Mouse (Mus musculus) forebrain, embryonic 11.5 days (tissue): ENCODE data around the gene Maml3. TPM values are rescaled to one million over a fixed set of nuclear protein-coding genes. Genes with fewer than 3 reads are reported as not detected.

Experiments
- ATAC-seq: fragments of 200-750 bp; cut with Nextera tagmentation; replicated peaks from 2 replicates; pipeline ENCODE4 v1.8.0; 2017; ENCODE audit warnings: moderate TSS enrichment; ENCODE audit not compliant: low FRiP score
- DNase-seq: peaks from one replicate; pipeline ENCODE4 v3.0.0-alpha.2; 2017; ENCODE audit warnings: low spot score
- H3K27ac ChIP-seq: fragments of 300-500 bp; sonication (generic); 2 replicates; pipeline ENCODE4 v1.5.1; 2014; ENCODE audit warnings: low read depth, low read length
- H3K27me3 ChIP-seq: fragments of 300-500 bp; sonication (generic); 2 replicates; pipeline ENCODE4 v1.6.1; 2014; ENCODE audit warnings: mild to moderate bottlenecking, low read length, mixed read lengths; ENCODE audit not compliant: control insufficient read depth, insufficient read depth
- H3K36me3 ChIP-seq: fragments of 300-500 bp; sonication (generic); 2 replicates; pipeline ENCODE4 v1.6.1; 2014; ENCODE audit warnings: mild to moderate bottlenecking, low read length, moderate library complexity, mixed read lengths; ENCODE audit not compliant: control insufficient read depth, insufficient read depth
- H3K4me1 ChIP-seq: fragments of 300-500 bp; sonication (generic); replicated peaks from 2 replicates; pipeline ENCODE4 v1.6.1; 2014; ENCODE audit warnings: low read length, mixed read lengths; ENCODE audit not compliant: control insufficient read depth, insufficient read depth
- H3K4me2 ChIP-seq: fragments of 300-500 bp; sonication (generic); 2 replicates; pipeline ENCODE4 v1.6.1; 2014; ENCODE audit warnings: low read depth, mild to moderate bottlenecking, low read length, moderate library complexity, mixed read lengths; ENCODE audit not compliant: severe bottlenecking
- H3K4me3 ChIP-seq: fragments of 300-500 bp; sonication (generic); 2 replicates; pipeline ENCODE4 v1.5.1; 2014; ENCODE audit warnings: low read depth, low read length
- H3K9ac ChIP-seq: fragments of 300-500 bp; sonication (generic); 2 replicates; pipeline ENCODE4 v1.6.1; 2014; ENCODE audit warnings: low read length
- H3K9me3 ChIP-seq: fragments of 300-500 bp; sonication (generic); 2 replicates; pipeline ENCODE4 v1.6.1; 2016; ENCODE audit warnings: low read length, mixed read lengths; ENCODE audit not compliant: control insufficient read depth
- WGBS: fragments of 180-500 bp; shearing (Covaris S2); extraction: QIAGEN DNeasy Blood & Tissue Kit; methylation state at CpG from one replicate; pipeline ENCODE4 v1.1.7; 2014; 5-methylcytosine and 5-hydroxymethylcytosine counted together
- polyA plus RNA-seq: library from polyadenylated mRNA; unstranded; fragments of >200 nt; fragmentation: Nextera tagmentation; extraction: Ambion mirVana; gene quantifications from 2 replicates; pipeline ENCODE4 v1.2.1, GENCODE M21; 2014

Gene Maml3
- polyA plus RNA-seq, 1 experiment from 2014 or later = 7.5 TPM

DNA sequence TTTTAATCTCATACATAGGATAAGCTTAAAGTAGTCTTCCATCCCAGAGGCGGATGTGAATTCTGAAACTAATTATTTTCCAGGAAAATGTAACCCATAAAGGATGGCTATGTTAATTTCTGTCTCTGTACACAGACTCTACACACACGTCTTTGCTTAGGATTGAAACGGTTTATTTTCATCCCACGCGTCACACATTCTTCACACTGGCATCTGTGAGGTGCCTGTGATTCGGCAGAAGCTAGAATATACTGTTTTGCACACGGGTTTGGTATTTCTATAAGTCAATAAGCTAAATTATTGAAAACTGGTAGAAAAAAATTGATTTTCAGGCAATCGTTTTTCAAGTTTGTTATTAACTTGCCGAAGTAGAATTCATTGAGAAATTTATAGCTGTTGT lies 4.0 kb downstream of the Maml3 start:
- ATAC-seq (no peak), DNase-seq (no peak)
- Histone ChIP-seq H3K9ac (no peak overlapping the region), H3K9me3 (no peaks in the 10 kb centered on the region; the same call in 1 of the 2 replicates), H3K27me3 (no peaks in the 10 kb centered on the region), H3K36me3 (no peaks in the 10 kb centered on the region), H3K4me3 (no peak overlapping the region; the same call in 1 of the 2 replicates), H3K4me2 (peak overlapping the region; percentile 87; the same call in 1 of the 2 replicates), H3K4me1 (no peaks in the 10 kb centered on the region; the same call in 1 of the 2 replicates), H3K27ac (no peak overlapping the region; the same call in 1 of the 2 replicates)
- WGBS = 53% methylated on average over 9 of the region's 9 CpGs

DNA sequence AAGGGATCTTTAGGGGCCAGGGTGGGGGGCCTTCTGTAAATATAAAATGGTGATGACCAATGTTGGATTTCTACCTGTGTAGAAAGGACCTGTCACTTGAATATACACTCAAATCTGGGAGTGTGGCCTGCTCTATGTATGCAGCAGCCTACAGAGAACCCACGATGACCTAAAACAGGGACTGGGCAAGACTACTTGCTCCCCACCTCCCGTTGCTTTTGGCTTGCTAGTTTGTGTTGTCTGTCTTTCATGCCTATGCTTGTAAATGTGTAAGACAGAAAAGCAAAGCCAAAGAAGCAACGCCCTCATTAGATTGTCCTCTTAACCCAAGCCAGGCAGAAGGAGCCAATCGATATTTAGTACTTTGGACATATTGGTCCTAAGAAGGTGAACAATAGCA lies 4.6 kb downstream of the Maml3 start:
- Histone ChIP-seq H3K36me3 (no peaks in the 10 kb centered on the region), H3K9ac (no peak overlapping the region), H3K4me1 (no peaks in the 10 kb centered on the region; the same call in 1 of the 2 replicates), H3K4me2 (no peak overlapping the region), H3K4me3 (no peak overlapping the region), H3K9me3 (no peaks in the 10 kb centered on the region; the same call in 1 of the 2 replicates), H3K27me3 (no peaks in the 10 kb centered on the region), H3K27ac (no peak overlapping the region)
- no peak for ATAC-seq
- DNase-seq = no peak
- WGBS = 73% methylated on average over 4 of the region's 4 CpGs

GRCm38 (mm10) chr3:52099286-52099685 lies 5.6 kb downstream of the Maml3 start:
- Histone ChIP-seq H3K27me3 (no peaks in the 10 kb centered on the region), H3K9ac (no peak overlapping the region), H3K4me3 (no peak overlapping the region), H3K9me3 (no peaks in the 10 kb centered on the region; the same call in 1 of the 2 replicates), H3K27ac (no peak overlapping the region), H3K4me1 (no peaks in the 10 kb centered on the region), H3K4me2 (no peak overlapping the region), H3K36me3 (no peaks in the 10 kb centered on the region)
- WGBS = 84% methylated on average over 1 of the region's 1 CpGs
- ATAC-seq (no peak), DNase-seq (no peak)

DNA sequence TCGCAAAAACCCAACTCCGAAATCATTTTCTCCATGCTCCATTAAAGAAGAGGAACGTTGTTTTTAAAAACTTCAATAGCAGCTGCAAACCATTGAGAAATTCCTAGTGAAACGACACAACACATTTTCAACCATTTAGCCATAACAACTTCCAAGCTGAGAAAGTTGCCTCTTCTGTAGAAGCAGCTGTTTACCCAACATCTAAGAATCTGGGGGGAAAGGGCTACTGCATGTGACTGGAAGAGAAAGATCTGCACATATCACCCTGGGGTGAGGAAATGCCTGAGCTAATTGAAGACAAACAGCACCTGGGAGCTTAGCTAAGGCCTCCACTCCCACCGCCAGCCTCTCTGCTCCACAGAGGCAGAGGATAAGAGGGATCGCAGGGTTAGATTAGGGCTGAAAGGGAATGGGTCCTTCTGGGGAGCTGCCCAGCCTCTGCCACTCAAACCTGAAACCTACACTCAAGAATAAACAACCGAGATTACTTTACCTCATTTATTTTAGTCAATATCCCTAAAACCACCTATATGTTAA lies 13.5 kb downstream of the Maml3 start:
- H3K4me2 ChIP-seq = no peak overlapping the region
- no peak overlapping the region; the same call in 1 of the 2 replicates for H3K9ac ChIP-seq
- H3K36me3 ChIP-seq = no peaks in the 10 kb centered on the region
- no peaks in the 10 kb centered on the region for H3K27me3 ChIP-seq
- no peaks in the 10 kb centered on the region; the same call in 1 of the 2 replicates for H3K9me3 ChIP-seq
- WGBS = 44% methylated on average over 7 of the region's 7 CpGs
- no peak overlapping the region for H3K4me3 ChIP-seq
- H3K27ac ChIP-seq = no peak overlapping the region
- no peak for DNase-seq
- H3K4me1 ChIP-seq = peaks cover 18% of the 10 kb centered on the region
- ATAC-seq = no peak

- Histone ChIP-seq H3K4me3 (no peak overlapping the region), H3K9ac (no peak overlapping the region), H3K36me3 (no peaks in the 10 kb centered on the region), H3K27me3 (no peaks in the 10 kb centered on the region), H3K4me1 (peaks cover 18% of the 10 kb centered on the region), H3K4me2 (no peak overlapping the region), H3K27ac (no peak overlapping the region), H3K9me3 (no peaks in the 10 kb centered on the region)
- ATAC-seq (no peak), DNase-seq (no peak)
- 85% methylated on average over 8 of the region's 8 CpGs for WGBS
Observed at GRCm38 (mm10) chr3:52090230-52090873, 14.5 kb downstream of the Maml3 start.

DNA sequence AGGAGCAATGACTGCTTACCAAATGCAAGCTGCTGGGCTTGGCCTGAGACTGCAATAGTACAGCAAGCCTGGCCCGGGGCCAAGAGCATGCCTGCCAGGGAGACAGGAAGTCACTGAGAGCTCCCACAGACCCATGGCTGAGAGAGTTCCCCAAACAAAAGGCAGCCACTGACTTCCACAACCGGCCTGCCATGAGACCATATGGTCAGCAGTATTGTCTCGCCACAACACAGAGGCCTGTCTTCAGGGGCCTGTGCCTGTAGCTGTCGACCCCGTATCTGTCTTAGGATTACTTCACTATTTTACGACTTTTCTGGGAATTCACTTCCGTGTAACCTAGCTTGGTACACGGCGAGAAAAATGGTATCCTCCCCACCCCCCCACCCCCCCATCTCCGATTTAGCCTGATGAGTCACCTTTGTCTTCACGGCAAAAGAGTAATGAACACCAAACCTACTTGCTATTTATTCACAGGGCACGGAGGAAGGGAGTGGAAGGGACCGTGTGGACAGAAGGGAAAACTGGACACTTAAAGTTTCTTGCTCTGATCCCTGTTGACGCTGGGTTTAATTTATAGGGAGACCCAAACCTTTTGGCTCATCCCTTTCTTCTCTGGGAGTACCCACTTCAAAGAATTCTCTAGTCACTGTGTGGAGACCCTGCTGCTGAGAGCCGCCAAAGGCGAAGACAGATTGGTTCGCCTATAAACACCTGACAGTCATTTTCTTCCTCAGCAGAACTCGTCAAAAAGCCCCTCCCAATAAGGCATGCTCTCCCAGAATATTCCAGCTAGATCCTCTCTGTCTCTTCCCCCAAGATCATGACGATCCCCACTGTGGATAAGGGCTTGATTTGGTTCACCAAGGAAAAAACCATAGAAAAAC lies 16.2 kb downstream of the Maml3 start:
- peak overlapping the region; percentile 4; the same call in 1 of the 2 replicates for H3K9ac ChIP-seq
- H3K36me3 ChIP-seq = no peaks in the 10 kb centered on the region
- H3K4me2 ChIP-seq = peak overlapping the region; percentile 32; the same call in 1 of the 2 replicates
- DNase-seq (peak; percentile 84), ATAC-seq (peak; percentile 84)
- 32% methylated on average over 19 of the region's 19 CpGs for WGBS
- H3K27me3 ChIP-seq = no peaks in the 10 kb centered on the region
- peak overlapping the region; percentile 72; the same call in 1 of the 2 replicates for H3K27ac ChIP-seq
- no peaks in the 10 kb centered on the region for H3K9me3 ChIP-seq
- peaks cover 18% of the 10 kb centered on the region for H3K4me1 ChIP-seq
- H3K4me3 ChIP-seq = no peak overlapping the region

GRCm38 (mm10) chr3:52087636-52088280 lies 17.1 kb downstream of the Maml3 start:
- 59% methylated on average over 7 of the region's 7 CpGs for WGBS
- peak overlapping the region; percentile 12; the same call in 1 of the 2 replicates for H3K9ac ChIP-seq
- peaks cover 18% of the 10 kb centered on the region for H3K4me1 ChIP-seq
- H3K4me2 ChIP-seq = no peak overlapping the region
- ATAC-seq = no peak
- no peak overlapping the region for H3K4me3 ChIP-seq
- peak overlapping the region; percentile 72 for H3K27ac ChIP-seq
- no peaks in the 10 kb centered on the region for H3K27me3 ChIP-seq
- H3K36me3 ChIP-seq = no peaks in the 10 kb centered on the region
- no peak for DNase-seq
- H3K9me3 ChIP-seq = no peaks in the 10 kb centered on the region

DNA sequence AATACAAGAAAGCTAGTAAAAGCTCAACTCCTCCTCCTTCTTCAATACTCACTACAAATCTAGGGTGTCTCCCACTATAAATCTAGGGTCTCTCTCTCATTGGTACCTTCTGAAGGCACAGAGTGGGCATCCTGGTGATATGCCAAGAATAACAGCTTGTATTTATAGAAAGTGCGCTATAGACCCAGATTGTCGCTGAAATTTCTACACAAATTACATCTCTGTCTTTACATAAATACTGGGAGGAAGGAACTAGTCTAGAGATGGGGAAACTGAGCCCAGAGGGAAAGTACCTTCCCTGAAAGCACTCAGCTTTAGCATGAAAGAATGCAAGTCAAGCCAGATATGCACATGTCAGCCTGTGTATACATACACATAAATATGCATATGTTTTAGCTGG lies 26.1 kb downstream of the Maml3 start:
- DNase-seq = no peak
- ATAC-seq = no peak
- H3K4me2 ChIP-seq = no peak overlapping the region
- H3K36me3 ChIP-seq = no peaks in the 10 kb centered on the region; the same call in 1 of the 2 replicates
- H3K27ac ChIP-seq = no peak overlapping the region
- no peaks in the 10 kb centered on the region for H3K9me3 ChIP-seq
- peaks cover 2% of the 10 kb centered on the region; the same call in 1 of the 2 replicates for H3K4me1 ChIP-seq
- H3K9ac ChIP-seq = no peak overlapping the region
- 99% methylated on average over 2 of the region's 2 CpGs for WGBS
- no peaks in the 10 kb centered on the region for H3K27me3 ChIP-seq
- no peak overlapping the region for H3K4me3 ChIP-seq
